Mouse (Mus musculus) left cerebral cortex, postnatal 36 days (tissue): Measurements from ENCODE around the gene Cald1. TPM values are rescaled to one million over a fixed set of nuclear protein-coding genes. Genes with fewer than 3 reads are reported as not detected.

ENCODE experiments used
- DNase-seq, 2 experiments: peaks; one replicate each; pipeline ENCODE4 v3.0.0; 2021 to 2022; ENCODE audit warnings: low spot score in 2 of 2, mixed read lengths in 1 of 2
- intact Hi-C: fragments of 180-260 bp; cut with DNase I; formaldehyde crosslinking; loops from one replicate; pipeline ENCODE4 v1.15.1; 2025
- total RNA-seq, 2 experiments: library from RNA; stranded (reverse); gene quantifications; 2 replicates each; pipeline ENCODE4 v1.2.3; 2021

Cald1 gene
- total RNA-seq, 2 experiments from 2014 or later, result 23.6 to 25.6 TPM

DNA sequence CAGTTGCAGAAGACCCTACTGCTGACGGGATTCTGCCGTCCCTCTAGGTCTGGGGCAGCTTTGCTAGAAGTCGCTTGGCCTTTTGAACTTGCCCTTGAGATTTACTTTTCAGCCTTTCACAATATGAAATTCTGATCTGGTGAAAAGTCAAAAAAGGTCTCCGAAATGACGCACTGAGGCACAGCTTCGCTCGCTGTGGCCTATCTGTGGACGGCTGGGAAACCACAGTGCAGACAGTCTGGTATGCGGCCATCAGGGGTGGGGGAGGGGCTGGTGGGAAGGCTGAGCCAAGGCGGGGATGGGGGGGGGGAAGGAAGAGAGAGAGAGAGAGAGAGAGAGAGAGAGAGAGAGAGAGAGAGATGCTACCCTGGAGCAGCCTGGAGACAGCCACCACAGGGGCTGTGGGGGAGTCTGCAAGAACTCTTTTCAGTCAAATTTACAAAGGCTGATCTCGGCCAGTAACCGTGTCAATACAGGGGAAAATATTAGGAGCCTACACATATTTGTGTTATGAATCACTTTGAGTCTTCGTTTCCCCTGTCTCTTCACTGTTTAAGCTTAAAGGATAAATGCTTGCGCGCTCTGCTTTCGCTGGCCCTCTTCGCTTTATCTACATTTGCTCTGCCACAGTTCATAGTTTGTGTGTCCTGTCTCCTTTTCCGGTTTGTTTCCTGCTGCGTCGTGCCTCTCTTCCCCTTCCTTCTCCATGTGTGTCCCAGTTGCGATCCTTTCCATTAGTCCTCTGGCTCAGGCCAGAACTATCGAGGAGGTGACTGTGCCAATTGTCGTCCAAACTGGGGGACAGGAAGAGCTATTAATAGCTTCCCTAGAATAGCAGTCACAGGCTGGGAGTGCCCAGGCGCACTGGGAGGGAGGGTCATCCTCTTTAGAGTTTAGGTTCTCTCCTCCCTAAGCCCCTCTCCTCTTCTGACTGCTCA, 11.9 kb downstream of the Cald1 start:
- intact Hi-C loops, result no loop called here
- no peak for DNase-seq

DNA sequence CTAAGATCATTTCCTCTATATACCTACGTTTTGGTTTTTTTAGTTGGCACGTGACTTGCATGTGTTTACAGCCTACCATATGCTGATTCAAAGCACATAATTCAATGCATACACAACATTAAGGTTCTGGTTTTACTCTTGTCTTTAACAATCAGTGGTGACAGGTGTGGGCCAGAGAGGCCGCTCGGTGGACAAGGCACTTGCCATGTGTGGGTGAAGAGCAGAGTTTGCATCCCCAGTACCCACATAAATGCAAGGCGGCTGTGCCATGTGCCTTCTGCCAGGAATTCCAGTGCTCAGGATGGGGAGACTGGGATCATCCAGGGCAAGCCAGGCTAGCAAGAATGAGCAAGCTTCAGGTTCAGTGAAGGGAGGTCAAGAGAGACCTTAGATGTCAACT, 14.8 kb downstream of the Cald1 start:
- no peak for DNase-seq
- intact Hi-C loops, result no loop called here

DNA sequence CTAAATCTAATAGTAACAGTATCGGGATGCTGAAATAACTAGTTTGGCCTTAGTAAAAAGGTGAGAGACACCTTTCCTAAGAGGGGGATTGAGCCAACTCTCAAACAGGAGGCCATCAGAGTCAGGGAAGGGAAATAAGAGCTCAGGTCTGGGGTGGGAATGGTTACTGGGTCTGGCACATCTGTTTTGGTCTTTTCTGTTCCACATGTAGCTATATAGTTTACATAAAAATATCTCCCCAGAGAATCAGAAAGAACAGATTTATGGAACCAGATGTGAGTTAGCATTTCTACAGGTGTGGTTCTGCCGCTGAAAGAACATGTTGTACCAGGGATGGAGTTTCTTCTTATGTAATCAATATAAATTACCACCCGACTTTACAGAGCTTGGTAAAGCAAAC, 17.1 kb downstream of the Cald1 start:
- intact Hi-C loops, result no loop called here
- no peak for DNase-seq

DNA sequence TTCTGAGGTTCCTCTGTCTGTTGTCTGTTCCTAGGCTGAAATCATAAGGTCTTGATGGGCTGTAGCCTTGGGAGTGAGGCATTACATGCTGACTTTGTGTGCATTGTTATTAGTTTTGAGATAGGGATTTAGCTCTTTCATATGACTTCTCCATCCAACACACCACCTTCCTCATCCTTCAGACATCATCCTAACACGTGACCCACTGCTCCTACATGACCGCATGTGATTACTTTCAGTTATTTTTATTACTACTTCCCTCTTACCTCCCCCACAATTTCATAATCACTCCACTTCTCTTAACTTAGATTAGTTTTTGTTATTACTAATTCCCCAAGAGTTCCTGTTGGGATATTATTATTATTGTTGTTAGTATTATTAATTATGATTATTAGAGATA, 21.2 kb downstream of the Cald1 start:
- no peak for DNase-seq
- intact Hi-C loops, result no loop called here

DNA sequence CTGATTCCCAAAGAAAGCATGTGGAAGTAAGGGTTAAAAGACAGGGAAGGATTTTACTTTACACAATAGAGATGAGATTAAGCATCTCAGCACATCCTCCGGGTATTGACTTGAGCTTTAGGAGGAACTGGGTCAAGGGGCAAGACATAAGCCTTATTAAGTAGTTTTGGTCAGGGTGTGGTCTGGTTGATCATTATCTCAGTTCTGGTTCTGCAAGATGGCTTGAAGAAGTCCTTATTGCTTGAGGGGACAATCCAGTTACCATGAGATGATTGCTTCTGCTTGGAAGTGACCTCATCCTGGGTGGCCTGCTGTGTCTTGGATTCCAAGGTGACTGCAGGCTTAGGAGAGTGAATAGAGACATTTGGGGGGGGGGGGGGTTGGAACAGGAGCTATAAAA, 21.9 kb downstream of the Cald1 start:
- intact Hi-C loops, result no loop called here
- DNase-seq, result no peak

DNA sequence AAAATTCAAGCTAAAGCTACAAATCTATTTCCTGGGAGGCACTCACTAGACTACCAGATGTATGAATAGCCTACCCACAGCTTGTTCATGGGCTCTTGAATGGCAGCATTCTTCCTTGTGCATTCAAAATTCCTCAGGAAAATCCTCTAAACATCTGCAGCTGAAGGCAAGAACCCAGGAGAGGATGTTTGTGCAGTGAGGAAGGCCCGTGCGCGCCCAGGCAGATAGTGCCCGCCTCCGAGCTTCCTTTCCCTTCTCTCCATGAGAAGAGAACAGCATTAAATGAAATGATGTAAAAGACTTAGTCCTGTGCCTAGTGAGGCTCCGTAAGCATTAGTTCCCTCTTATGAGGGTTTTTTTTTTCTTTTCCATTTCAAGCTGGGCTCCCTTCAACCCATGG, 24.6 kb downstream of the Cald1 start:
- no peak for DNase-seq
- intact Hi-C loops, result no loop called here

DNA sequence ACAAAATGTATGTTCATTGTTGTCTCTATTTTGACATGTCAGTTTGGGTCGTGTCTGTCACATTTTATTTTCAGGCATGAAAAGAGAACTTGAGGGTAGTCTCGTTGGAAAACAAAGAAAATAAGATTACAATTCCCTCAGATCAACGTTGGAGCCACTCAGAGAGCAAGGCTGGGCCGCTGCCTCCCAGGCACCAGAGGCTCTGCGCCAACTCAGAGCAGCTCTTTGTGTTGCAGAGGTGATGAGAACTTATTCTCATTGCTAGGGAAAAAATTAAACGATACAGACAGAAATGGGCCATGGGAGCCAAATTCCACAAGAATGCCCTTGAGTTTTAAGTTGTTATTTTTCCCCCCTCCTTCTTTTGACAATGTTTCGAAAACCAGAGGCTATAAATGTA, 25.0 kb downstream of the Cald1 start:
- intact Hi-C loops, result no loop called here
- DNase-seq, result no peak

DNA sequence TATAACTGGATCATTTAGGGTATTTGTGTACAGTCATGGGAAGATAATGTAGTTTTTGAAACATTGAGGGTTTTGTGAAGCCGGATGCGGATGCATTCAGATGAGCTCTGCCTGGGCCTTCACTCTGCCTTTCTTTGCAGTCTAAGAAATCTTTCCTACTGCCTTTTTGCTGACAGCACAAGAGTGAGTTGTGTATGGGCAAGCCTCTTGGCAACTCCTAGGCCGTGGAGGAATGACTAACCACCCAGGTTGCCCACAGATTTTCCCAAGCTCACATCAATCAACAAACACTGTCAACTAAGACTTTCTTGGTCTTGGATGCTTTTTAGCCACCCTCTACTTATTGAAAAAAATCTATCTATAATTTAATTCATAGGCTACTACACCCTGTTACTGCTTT, 26.2 kb downstream of the Cald1 start:
- intact Hi-C loops, result no loop called here
- no peak for DNase-seq

DNA sequence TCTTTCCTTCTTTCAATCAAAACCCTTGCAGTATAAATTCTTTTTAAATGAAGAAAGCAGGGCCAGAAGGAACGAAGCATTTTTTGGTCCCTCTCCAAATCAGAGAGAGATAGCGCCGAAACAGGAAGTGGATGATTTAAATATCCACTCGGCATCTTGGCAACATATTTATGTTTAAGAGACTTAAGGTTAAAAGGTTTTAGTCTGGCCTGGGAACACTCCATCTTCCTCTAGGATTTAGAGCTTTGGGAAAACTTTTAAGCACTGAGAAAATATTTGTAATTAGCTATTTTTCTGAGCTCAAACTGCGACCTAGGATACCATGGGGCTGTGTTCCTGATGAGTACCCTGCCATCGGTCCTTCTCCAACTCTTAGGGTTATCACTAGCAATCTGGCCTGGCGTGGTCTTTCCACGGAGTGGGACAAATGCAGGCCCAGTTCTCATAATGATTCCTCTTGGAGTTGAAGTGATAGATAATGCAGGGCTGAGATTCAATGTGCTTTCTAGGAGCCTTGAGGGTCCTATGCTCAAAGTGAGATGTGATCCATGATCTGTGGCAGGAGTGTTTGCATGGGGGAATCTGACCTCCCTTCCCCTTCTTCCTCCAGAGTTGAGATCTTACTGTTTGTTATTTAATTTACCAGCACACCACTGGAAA, 28.4 kb downstream of the Cald1 start:
- DNase-seq, result no peak
- intact Hi-C loops, result no loop called here

DNA sequence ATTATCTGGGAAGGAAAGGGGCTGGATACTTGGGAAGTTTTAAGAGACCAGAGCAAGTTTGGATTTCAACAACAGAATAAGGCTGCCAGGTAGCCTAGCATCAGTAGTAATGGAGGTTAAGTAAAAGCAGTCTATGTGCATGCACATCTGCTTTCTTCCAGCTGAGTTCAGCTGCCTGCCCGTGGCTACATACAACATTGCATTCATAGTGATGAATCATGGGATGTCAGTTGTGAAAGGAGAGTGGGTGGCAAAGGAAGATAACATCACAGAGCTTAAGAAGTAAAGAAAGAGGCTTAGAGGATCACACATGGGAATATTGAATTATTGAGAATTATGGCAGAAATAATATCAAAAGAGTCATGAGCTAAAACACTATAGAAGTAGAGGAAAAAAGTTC, 29.8 kb downstream of the Cald1 start:
- DNase-seq, result no peak
- intact Hi-C loops, result no loop called here

DNA sequence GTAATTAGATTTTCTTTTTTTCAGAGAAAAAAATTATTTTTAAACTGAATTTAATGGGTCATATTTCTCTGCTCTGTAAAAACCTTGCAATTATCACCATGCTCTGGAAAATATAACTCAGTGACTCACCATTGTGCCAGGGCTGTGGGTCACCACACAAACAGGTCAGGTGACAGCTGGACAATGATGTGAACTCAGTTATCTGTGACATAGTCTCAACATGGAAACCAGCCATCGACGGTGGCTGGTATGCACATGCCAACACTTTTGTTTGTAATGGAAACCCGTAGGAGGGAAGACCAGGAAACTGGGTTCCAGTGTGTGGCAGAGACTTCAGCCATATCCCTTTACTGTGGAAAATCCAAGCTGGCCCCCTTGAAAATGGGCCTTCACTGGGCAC, 35.5 kb downstream of the Cald1 start:
- DNase-seq, result no peak
- intact Hi-C loops, result no loop called here

DNA sequence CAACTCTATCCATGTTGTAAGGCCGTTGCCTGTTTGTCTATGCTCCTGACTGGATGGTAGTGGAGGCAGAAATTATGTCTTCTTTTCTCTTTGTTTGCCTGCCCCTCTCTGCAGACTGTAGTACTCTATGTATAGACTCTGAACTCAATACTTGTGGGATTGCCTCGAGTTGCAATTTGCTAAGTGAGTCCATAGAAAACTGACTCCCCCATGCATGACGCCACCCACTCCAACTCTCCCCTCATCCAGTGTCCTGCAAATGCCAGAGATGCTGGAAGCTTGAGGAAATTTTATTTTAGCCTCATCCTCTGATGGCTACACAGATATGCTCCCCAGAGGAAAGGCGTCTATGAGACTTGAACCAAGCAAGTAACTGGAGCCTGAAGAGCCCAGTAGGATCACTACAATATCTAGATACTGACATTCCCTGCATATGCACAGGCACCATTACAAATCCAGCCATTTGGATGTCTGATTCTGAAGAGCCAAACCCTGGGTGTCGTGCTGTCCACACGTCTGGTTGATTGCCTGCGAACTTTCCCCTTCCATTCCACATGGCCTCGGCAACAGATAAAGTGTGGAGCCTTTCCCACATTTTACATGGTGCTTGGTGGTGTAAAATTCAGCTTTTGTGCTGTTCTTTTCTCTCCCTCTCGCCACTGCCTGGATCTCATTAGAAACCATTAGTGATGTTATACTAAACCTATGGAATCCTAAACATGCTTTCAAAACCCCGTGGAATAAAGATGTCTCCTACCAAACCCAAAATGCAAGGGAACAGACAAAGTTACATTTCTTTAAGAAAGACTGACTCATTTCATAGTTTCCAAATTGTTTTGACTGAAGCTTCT, 39.5 kb downstream of the Cald1 start:
- intact Hi-C loops, result no loop called here
- no peak for DNase-seq

DNA sequence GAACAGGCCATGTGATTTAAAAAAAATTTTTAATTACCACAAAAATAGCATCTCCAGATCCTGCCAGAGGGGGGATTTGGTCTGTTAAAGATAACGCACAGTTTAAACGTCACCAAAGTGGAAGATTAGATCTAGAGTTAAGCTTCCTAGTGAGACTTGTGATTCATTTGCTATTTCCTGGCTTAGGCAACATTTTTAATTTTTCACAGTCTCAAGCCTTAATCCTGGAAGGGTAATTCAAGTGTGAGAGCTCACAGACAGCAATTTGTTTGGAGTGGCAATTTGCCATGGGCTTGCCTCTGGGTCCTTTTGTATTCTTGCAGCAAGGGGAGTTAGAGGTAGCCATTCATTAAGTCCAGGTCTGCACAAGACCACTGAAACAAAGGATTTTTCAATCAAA, 40.4 kb downstream of the Cald1 start:
- no peak for DNase-seq
- intact Hi-C loops, result no loop called here

DNA sequence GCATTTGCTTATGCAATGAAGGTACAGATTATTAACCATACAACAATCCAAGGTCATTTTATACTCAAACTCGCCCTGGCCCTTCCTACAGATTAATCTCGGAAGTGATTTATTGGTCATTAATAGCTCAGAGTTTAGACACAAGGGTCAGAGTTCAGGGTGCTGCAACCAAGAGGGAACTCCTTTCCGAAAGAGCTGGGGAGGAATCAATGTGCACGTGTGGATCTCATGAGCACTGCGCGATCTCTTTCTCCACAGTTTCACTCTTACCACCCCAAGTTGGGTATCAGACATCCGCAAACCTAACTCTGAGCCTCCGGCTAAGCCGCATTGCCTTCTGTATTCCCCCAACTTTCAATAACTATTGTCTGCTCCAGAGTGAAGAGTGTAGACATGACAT, 41.9 kb downstream of the Cald1 start:
- intact Hi-C loops, result no loop called here
- no peak for DNase-seq

DNA sequence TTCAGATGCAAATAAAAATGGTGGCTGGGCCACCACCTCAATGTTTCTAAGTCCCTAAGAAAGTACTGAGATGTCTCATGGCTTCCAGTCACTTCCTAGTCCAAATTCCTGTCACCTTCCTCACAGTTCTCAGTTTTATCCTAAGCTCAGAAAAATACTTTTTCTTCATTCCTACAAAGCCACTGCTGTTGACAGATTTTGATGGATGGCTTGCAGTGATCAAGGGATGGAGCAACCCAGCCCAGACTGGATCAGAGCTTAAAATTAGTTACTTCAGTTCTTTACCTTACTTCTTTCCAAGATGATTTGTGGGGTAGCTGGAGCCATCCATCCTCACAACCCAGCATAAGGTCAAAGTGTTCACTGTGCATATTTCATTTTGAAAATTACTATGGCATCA, 42.8 kb downstream of the Cald1 start:
- no peak for DNase-seq
- intact Hi-C loops, result no loop called here

DNA sequence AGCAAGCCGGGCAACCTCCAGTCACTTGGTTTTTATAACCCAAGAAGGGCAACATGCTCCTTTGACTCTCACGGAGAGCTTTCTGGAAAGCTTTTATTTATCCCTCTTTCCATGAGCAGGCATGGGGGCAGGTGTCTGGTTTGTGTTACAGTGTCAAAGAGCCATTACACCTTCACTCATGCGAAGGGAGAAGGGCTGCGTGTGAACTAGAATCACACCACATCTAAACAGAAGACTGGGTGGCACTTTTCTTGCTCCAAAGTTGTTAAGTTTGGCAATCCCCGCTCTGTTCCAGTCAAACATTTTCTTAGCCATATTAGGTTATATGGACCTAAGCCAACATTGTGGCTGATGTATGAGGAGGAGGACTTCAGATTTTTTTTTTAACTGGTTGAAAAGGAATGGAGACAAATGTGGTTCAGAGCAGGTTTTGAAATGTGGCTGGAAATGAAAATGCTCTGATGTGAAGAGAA, 43.8 kb downstream of the Cald1 start:
- DNase-seq, result no peak
- intact Hi-C loops, result no loop called here

DNA sequence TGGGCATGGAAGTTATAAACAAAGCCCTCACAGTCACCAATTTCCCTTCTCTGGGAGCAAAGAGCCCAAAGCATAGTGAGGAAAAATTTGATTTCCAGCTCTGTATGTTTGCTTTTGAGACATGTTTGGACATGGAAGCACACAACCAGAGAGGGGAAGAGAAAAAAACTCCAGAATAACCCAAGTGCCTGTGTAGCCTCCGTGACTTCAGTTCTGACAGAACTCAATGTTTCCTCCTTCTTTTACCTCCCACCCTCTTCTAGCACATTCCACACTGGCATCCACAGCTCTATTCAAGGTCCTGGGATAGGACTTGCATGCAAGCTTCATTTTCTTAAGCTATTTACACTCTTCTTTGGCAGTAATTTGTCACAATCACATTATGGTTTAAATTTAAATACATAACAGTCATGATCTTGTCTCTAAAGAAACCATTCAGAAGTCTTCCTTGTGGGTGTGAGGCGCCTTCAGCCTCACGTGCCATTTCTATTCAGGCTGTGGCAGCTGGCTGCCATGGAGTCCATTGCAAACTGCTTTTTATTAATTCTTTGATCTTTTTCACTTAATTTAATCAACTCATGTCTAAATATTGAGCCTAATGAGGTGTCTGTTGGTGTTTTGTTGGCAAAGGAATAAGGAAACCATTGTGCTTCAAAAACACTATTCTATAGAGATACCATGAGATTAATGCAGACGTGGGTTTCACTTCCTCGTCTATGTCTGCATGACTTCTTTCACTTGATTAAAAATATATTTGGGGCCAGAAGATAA, 49.9 kb downstream of the Cald1 start:
- DNase-seq, result no peak
- intact Hi-C loops, result no loop called here

DNA sequence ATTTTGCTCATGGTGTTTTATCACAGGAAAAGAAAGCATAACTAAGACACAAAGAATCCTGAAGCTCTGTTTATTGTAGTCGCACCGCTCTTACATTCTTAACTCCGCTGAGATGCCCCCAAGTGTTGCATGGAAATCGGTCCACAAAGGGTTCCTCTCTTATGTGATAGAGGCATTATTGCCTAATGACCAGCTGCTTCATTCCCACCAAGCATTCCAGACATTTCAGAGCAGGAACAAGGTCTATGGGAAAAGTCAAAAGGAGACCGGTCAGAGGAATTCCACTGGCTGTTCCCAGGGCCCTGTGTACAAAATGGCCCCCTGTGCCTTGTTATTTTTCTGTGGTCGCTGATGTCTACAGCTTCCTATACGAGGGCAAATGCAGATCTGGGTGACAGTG, 53.0 kb downstream of the Cald1 start:
- no peak for DNase-seq
- intact Hi-C loops, result loop anchor here (5.0 kb wide), 1 partner anchor 96 kb away; no protein-coding TSS in a partner anchor

DNA sequence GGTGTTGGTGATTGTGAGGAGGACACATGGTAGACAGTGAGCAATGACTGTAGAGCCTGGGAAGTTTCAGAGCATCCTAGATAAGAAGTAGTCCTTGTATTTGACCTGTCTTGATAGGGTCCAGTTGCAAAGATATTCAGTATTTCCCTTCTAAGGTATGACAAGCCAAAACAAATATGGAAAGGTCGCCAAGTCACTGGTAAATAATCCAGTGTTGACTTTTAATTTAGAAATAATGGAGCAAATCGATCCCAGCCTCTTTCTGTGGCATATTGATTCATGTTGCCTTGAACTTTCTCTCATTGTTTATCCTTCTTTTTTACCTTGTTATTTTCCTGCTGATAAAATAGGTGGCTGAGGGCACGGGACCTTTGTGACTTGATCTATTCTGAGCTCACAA, 57.4 kb downstream of the Cald1 start:
- no peak for DNase-seq
- intact Hi-C loops, result no loop called here

DNA sequence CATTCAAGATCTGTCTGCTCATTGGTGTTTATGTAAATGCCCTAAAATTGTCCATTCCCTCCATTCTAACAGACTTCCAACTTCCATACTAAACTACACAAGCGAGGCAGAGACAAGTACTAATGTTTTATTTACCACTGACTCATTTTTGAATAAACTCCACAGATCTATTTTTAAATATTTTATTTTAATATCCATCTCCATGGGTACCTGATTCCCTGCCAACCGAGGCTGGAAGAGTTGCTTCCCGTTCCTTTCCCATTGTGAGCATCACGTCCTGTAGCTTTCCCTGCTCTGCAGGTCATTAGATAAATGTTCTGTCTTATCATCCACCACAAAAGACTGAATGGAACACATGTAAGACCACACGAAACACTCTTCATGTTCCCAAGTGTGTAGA, 60.5 kb downstream of the Cald1 start:
- no peak for DNase-seq

More for the DNA sequence above, 60.5 kb downstream of the Cald1 start:
- intact Hi-C loops, result no loop called here
